Mouse (Mus musculus) forebrain, embryonic 12.5 days (tissue): ENCODE data around the gene C130032M10Rik. TPM values are rescaled to one million over a fixed set of nuclear protein-coding genes. Genes with fewer than 3 reads are reported as not detected.
A peak's percentile ranks its signal among the peaks of the same experiment; 100 is the strongest.
"Not testable (repeated sequence)": the region's sequence is repeated elsewhere in the genome, so short reads cannot be mapped to it uniquely, and the experiment has no call there.

Experiments used
- ATAC-seq: fragments of 200-750 bp; cut with Nextera tagmentation; 2 replicates; pipeline ENCODE4 v1.8.0; 2017; ENCODE audit warnings: moderate TSS enrichment; ENCODE audit not compliant: low FRiP score
- H3K27ac ChIP-seq: fragments of 300-500 bp; sonication (generic); 2 replicates; pipeline ENCODE4 v1.5.1; 2016; ENCODE audit warnings: mild to moderate bottlenecking
- H3K27me3 ChIP-seq: fragments of 300-500 bp; sonication (generic); 2 replicates; pipeline ENCODE4 v1.6.1; 2016; ENCODE audit warnings: mild to moderate bottlenecking
- H3K36me3 ChIP-seq: fragments of 300-500 bp; sonication (generic); replicated peaks from 2 replicates; pipeline ENCODE4 v1.6.1; 2016; ENCODE audit warnings: mild to moderate bottlenecking
- H3K4me1 ChIP-seq: fragments of 300-500 bp; sonication (generic); 2 replicates; pipeline ENCODE4 v1.6.1; 2016
- H3K4me2 ChIP-seq: fragments of 300-500 bp; sonication (generic); 2 replicates; pipeline ENCODE4 v1.6.1; 2016; ENCODE audit warnings: mild to moderate bottlenecking, moderate library complexity
- H3K4me3 ChIP-seq: fragments of 300-500 bp; sonication (generic); replicated peaks from 2 replicates; pipeline ENCODE4 v1.5.1; 2016; ENCODE audit warnings: mild to moderate bottlenecking
- H3K9ac ChIP-seq: fragments of 300-500 bp; sonication (generic); 2 replicates; pipeline ENCODE4 v1.6.1; 2016; ENCODE audit warnings: mild to moderate bottlenecking
- H3K9me3 ChIP-seq: fragments of 300-500 bp; sonication (generic); 2 replicates; pipeline ENCODE4 v1.6.1; 2016
- WGBS: fragments of 180-500 bp; shearing (Covaris S2); methylation state at CpG from one replicate; pipeline ENCODE4 v1.1.7; 2016; 5-methylcytosine and 5-hydroxymethylcytosine counted together
- polyA plus RNA-seq: library from polyadenylated mRNA; unstranded; fragments of >200 nt; fragmentation: Nextera tagmentation; extraction: Ambion mirVana; gene quantifications from 2 replicates; pipeline ENCODE4 v1.2.1, GENCODE M21; 2016

C130032M10Rik gene
- polyA plus RNA-seq, 1 experiment from 2014 or later, result not detected

GRCm38 (mm10) chr9:114499783-114500515 is 15.5 kb upstream of the C130032M10Rik start:
- Histone ChIP-seq H3K4me3 (no peak overlapping the region), H3K27ac (no peak overlapping the region), H3K9ac (no peak overlapping the region), H3K27me3 (0 out of 2 replicates have a peak, but pooled peaks cover 5% of the 10 kb centered on the region), H3K4me2 (no peak overlapping the region), H3K9me3 (no peaks in the 10 kb centered on the region), H3K36me3 (no peaks in the 10 kb centered on the region), H3K4me1 (0 out of 2 replicates have a peak, but pooled peaks cover 2% of the 10 kb centered on the region)
- ATAC-seq, result 0 out of 2 replicates have a peak, but pooled peaks have one; percentile 41
- WGBS, result 21% methylated on average over 15 of the region's 15 CpGs

GRCm38 (mm10) chr9:114501111-114501510 is 14.4 kb upstream of the C130032M10Rik start:
- no peak overlapping the region for H3K27ac ChIP-seq
- no peak overlapping the region for H3K4me3 ChIP-seq
- H3K9ac ChIP-seq, result no peak overlapping the region
- H3K4me2 ChIP-seq, result no peak overlapping the region
- no peaks in the 10 kb centered on the region for H3K9me3 ChIP-seq
- H3K27me3 ChIP-seq, result 0 out of 2 replicates have a peak, but pooled peaks cover 5% of the 10 kb centered on the region
- WGBS, result 95% methylated on average over 7 of the region's 7 CpGs
- ATAC-seq, result no peak
- no peaks in the 10 kb centered on the region for H3K36me3 ChIP-seq
- 0 out of 2 replicates have a peak, but pooled peaks cover 2% of the 10 kb centered on the region for H3K4me1 ChIP-seq

- no peak for ATAC-seq
- no peaks in the 10 kb centered on the region for H3K9me3 ChIP-seq
- no peak overlapping the region for H3K4me2 ChIP-seq
- H3K9ac ChIP-seq, result no peak overlapping the region
- no peak overlapping the region for H3K4me3 ChIP-seq
- H3K36me3 ChIP-seq, result no peaks in the 10 kb centered on the region
- 0 out of 2 replicates have a peak, but pooled peaks cover 2% of the 10 kb centered on the region for H3K4me1 ChIP-seq
- H3K27ac ChIP-seq, result no peak overlapping the region
- 96% methylated on average over 11 of the region's 11 CpGs for WGBS
- H3K27me3 ChIP-seq, result 0 out of 2 replicates have a peak, but pooled peaks cover 5% of the 10 kb centered on the region
These were observed 13.6 kb upstream of the C130032M10Rik start for GRCm38 (mm10) chr9:114501913-114502312.

GRCm38 (mm10) chr9:114502711-114503427 is 12.6 kb upstream of the C130032M10Rik start:
- Histone ChIP-seq H3K36me3 (no peaks in the 10 kb centered on the region), H3K4me3 (no peak overlapping the region), H3K4me2 (no peak overlapping the region), H3K4me1 (0 out of 2 replicates have a peak, but pooled peaks cover 2% of the 10 kb centered on the region), H3K9ac (no peak overlapping the region), H3K9me3 (no peaks in the 10 kb centered on the region), H3K27me3 (0 out of 2 replicates have a peak, but pooled peaks cover 5% of the 10 kb centered on the region), H3K27ac (no peak overlapping the region)
- no peak for ATAC-seq
- 72% methylated on average over 15 of the region's 15 CpGs for WGBS

GRCm38 (mm10) chr9:114504816-114505215 is 10.7 kb upstream of the C130032M10Rik start, which contains the start of gene Ccr4:
TSS of gene Ccr4 (minus strand) at chr9:114504916.
- Histone ChIP-seq H3K9ac (no peak within 1 kb of the TSS), H3K9me3 (no peaks in the 10 kb centered on the region), H3K27ac (no peak within 1 kb of the TSS), H3K27me3 (no peaks in the 10 kb centered on the region), H3K4me1 (no peaks in the 10 kb centered on the region), H3K4me2 (no peak within 1 kb of the TSS), H3K4me3 (no peak within 1 kb of the TSS), H3K36me3 (0 out of 2 replicates have a peak, but pooled peaks cover 2% of the 10 kb centered on the region)
- ATAC-seq, result no peak
- WGBS, result 92% methylated on average over 9 of the region's 9 CpGs

- no peaks in the 10 kb centered on the region for H3K27me3 ChIP-seq
- no peak overlapping the region for H3K4me2 ChIP-seq
- 84% methylated on average over 4 of the region's 4 CpGs for WGBS
- no peak for ATAC-seq
- no peak overlapping the region for H3K4me3 ChIP-seq
- no peaks in the 10 kb centered on the region for H3K4me1 ChIP-seq
- peaks cover 6% of the 10 kb centered on the region; the same call in 1 of the 2 replicates for H3K36me3 ChIP-seq
- H3K27ac ChIP-seq, result no peak overlapping the region
- H3K9ac ChIP-seq, result no peak overlapping the region
- H3K9me3 ChIP-seq, result no peaks in the 10 kb centered on the region
These were observed 8.9 kb upstream of the C130032M10Rik start for GRCm38 (mm10) chr9:114506564-114506963.

- Histone ChIP-seq H3K4me1 (no peaks in the 10 kb centered on the region), H3K9me3 (peaks cover under 1% of the 10 kb centered on the region; the same call in 1 of the 2 replicates), H3K9ac (no peak overlapping the region), H3K27me3 (no peaks in the 10 kb centered on the region), H3K27ac (no peak overlapping the region), H3K4me2 (no peak overlapping the region), H3K4me3 (no peak overlapping the region), H3K36me3 (peaks cover 11% of the 10 kb centered on the region)
- 91% methylated on average over 9 of the region's 9 CpGs for WGBS
- ATAC-seq, result no peak
These were observed 8.1 kb upstream of the C130032M10Rik start for GRCm38 (mm10) chr9:114507421-114507820.

- H3K27ac ChIP-seq, result no peak overlapping the region
- peaks cover 29% of the 10 kb centered on the region for H3K36me3 ChIP-seq
- no peak overlapping the region for H3K4me2 ChIP-seq
- ATAC-seq, result no peak
- no peak overlapping the region for H3K9ac ChIP-seq
- no peaks in the 10 kb centered on the region for H3K27me3 ChIP-seq
- 94% methylated on average over 9 of the region's 9 CpGs for WGBS
- peaks cover 21% of the 10 kb centered on the region for H3K9me3 ChIP-seq
- H3K4me3 ChIP-seq, result no peak overlapping the region
- H3K4me1 ChIP-seq, result no peaks in the 10 kb centered on the region
These were observed 5.7 kb upstream of the C130032M10Rik start for GRCm38 (mm10) chr9:114509785-114510184.

- peaks cover 21% of the 10 kb centered on the region for H3K9me3 ChIP-seq
- H3K36me3 ChIP-seq, result peaks cover 29% of the 10 kb centered on the region
- no peaks in the 10 kb centered on the region for H3K4me1 ChIP-seq
- H3K4me2 ChIP-seq, result no peak overlapping the region
- no peak overlapping the region for H3K27ac ChIP-seq
- H3K9ac ChIP-seq, result no peak overlapping the region
- no peak for ATAC-seq
- 98% methylated on average over 21 of the region's 21 CpGs for WGBS
- no peak overlapping the region for H3K4me3 ChIP-seq
- H3K27me3 ChIP-seq, result no peaks in the 10 kb centered on the region
These were observed 2.7 kb upstream of the C130032M10Rik start for GRCm38 (mm10) chr9:114512831-114513230.

- H3K9ac ChIP-seq, result no peak overlapping the region
- peaks cover 15% of the 10 kb centered on the region for H3K9me3 ChIP-seq
- H3K27me3 ChIP-seq, result no peaks in the 10 kb centered on the region
- WGBS, result 84% methylated on average over 13 of the region's 13 CpGs
- H3K27ac ChIP-seq, result no peak overlapping the region
- no peak overlapping the region for H3K4me3 ChIP-seq
- peaks cover 12% of the 10 kb centered on the region for H3K36me3 ChIP-seq
- no peak overlapping the region for H3K4me2 ChIP-seq
- H3K4me1 ChIP-seq, result no peaks in the 10 kb centered on the region
- no peak for ATAC-seq
These were observed 2.5 kb downstream of the C130032M10Rik start for GRCm38 (mm10) chr9:114517924-114518497.

- peaks cover 3% of the 10 kb centered on the region for H3K36me3 ChIP-seq
- H3K27ac ChIP-seq, result no peak overlapping the region
- WGBS, result 64% methylated on average over 9 of the region's 9 CpGs
- H3K4me3 ChIP-seq, result no peak overlapping the region
- no peaks in the 10 kb centered on the region for H3K27me3 ChIP-seq
- H3K4me1 ChIP-seq, result no peaks in the 10 kb centered on the region
- no peak overlapping the region for H3K9ac ChIP-seq
- no peak overlapping the region for H3K4me2 ChIP-seq
- ATAC-seq, result no peak
- H3K9me3 ChIP-seq, result peaks cover 5% of the 10 kb centered on the region
These were observed 3.4 kb downstream of the C130032M10Rik start for GRCm38 (mm10) chr9:114518812-114519477.

- not testable (repeated sequence) for H3K27ac ChIP-seq, H3K36me3 ChIP-seq, ATAC-seq, H3K27me3 ChIP-seq, H3K9ac ChIP-seq, H3K4me1 ChIP-seq, H3K9me3 ChIP-seq, H3K4me2 ChIP-seq, H3K4me3 ChIP-seq
- 83% methylated on average over 4 of the region's 4 CpGs for WGBS
These were observed 5.0 kb downstream of the C130032M10Rik start for GRCm38 (mm10) chr9:114520529-114520928.
